Mouse (Mus musculus) liver, embryonic 16.5 days (tissue): Measurements from ENCODE around the gene Ano5. TPM values are rescaled to one million over a fixed set of nuclear protein-coding genes. Genes with fewer than 3 reads are reported as not detected.

Experiments
- ATAC-seq: fragments of 200-750 bp; cut with Nextera tagmentation; 2 replicates; pipeline ENCODE4 v1.8.0; 2017; ENCODE audit warnings: low read depth, mild to moderate bottlenecking, moderate number of reproducible peaks, moderate library complexity
- H3K27ac ChIP-seq: fragments of 300-500 bp; sonication (generic); 2 replicates; pipeline ENCODE4 v1.5.1; 2014; ENCODE audit warnings: mild to moderate bottlenecking, low read length
- H3K27me3 ChIP-seq: fragments of 300-500 bp; sonication (generic); 2 replicates; pipeline ENCODE4 v1.6.1; 2014; ENCODE audit warnings: low read depth, low read length, mixed read lengths; ENCODE audit not compliant: control insufficient read depth, insufficient read depth
- H3K36me3 ChIP-seq: fragments of 300-500 bp; sonication (generic); 2 replicates; pipeline ENCODE4 v1.6.1; 2014; ENCODE audit warnings: mild to moderate bottlenecking; ENCODE audit not compliant: control insufficient read depth, insufficient read depth
- H3K4me1 ChIP-seq: fragments of 300-500 bp; sonication (generic); 2 replicates; pipeline ENCODE4 v1.6.1; 2014; ENCODE audit warnings: low read depth, low read length, mixed read lengths; ENCODE audit not compliant: control insufficient read depth
- H3K4me2 ChIP-seq: fragments of 300-500 bp; sonication (generic); 2 replicates; pipeline ENCODE4 v1.6.1; 2014; ENCODE audit warnings: low read depth, low read length, mixed read lengths
- H3K4me3 ChIP-seq: fragments of 300-500 bp; sonication (generic); 2 replicates; pipeline ENCODE4 v1.5.1; 2014; ENCODE audit warnings: low read depth, mild to moderate bottlenecking, low read length
- H3K9ac ChIP-seq: fragments of 300-500 bp; sonication (generic); 2 replicates; pipeline ENCODE4 v1.6.1; 2014; ENCODE audit warnings: low read depth, low read length
- H3K9me3 ChIP-seq: fragments of 300-500 bp; sonication (generic); replicated peaks from 2 replicates; pipeline ENCODE4 v1.6.1; 2016; ENCODE audit warnings: low read length; ENCODE audit not compliant: control insufficient read depth
- WGBS: fragments of 180-500 bp; shearing (Covaris S2); extraction: QIAGEN DNeasy Blood & Tissue Kit; methylation state at CpG from one replicate; pipeline ENCODE4 v1.1.7; 2014; ENCODE audit not compliant: insufficient replicate concordance; 5-methylcytosine and 5-hydroxymethylcytosine counted together
- polyA plus RNA-seq: library from polyadenylated mRNA; unstranded; fragments of >200 nt; fragmentation: Nextera tagmentation; extraction: Ambion mirVana; gene quantifications from 2 replicates; pipeline ENCODE4 v1.2.1, GENCODE M21; 2015

The Ano5 gene
- polyA plus RNA-seq, 1 experiment from 2014 or later, result not detected

- no peak overlapping the region for H3K4me2 ChIP-seq
- ATAC-seq, result no peak
- H3K4me3 ChIP-seq, result no peak overlapping the region
- H3K4me1 ChIP-seq, result no peaks in the 10 kb centered on the region
- H3K27ac ChIP-seq, result no peak overlapping the region
- peaks cover 14% of the 10 kb centered on the region for H3K27me3 ChIP-seq
- H3K9ac ChIP-seq, result no peak overlapping the region
- no peaks in the 10 kb centered on the region for H3K9me3 ChIP-seq
- H3K36me3 ChIP-seq, result no peaks in the 10 kb centered on the region
These were observed 107.1 kb downstream of the Ano5 start for GRCm38 (mm10) chr7:51617941-51618340.

GRCm38 (mm10) chr7:51618412-51618811 lies 107.6 kb downstream of the Ano5 start:
- Histone ChIP-seq H3K4me1 (no peaks in the 10 kb centered on the region), H3K9ac (no peak overlapping the region), H3K4me3 (no peak overlapping the region), H3K27ac (no peak overlapping the region), H3K4me2 (no peak overlapping the region), H3K27me3 (peaks cover 14% of the 10 kb centered on the region), H3K36me3 (no peaks in the 10 kb centered on the region), H3K9me3 (no peaks in the 10 kb centered on the region)
- no peak for ATAC-seq
- WGBS, result 21% methylated on average over 2 of the region's 2 CpGs

GRCm38 (mm10) chr7:51619977-51620376 lies 109.1 kb downstream of the Ano5 start:
- Histone ChIP-seq H3K4me2 (no peak overlapping the region), H3K36me3 (no peaks in the 10 kb centered on the region), H3K27me3 (peaks cover 30% of the 10 kb centered on the region), H3K9me3 (no peaks in the 10 kb centered on the region), H3K9ac (no peak overlapping the region), H3K4me3 (no peak overlapping the region), H3K4me1 (no peaks in the 10 kb centered on the region), H3K27ac (no peak overlapping the region)
- WGBS, result 15% methylated on average over 1 of the region's 1 CpGs
- ATAC-seq, result no peak

- Histone ChIP-seq H3K9ac (no peak within 1 kb of the TSS), H3K4me3 (no peak within 1 kb of the TSS), H3K4me2 (no peak within 1 kb of the TSS), H3K27me3 (peaks cover 46% of the 10 kb centered on the region), H3K27ac (no peak within 1 kb of the TSS), H3K36me3 (no peaks in the 10 kb centered on the region), H3K9me3 (no peaks in the 10 kb centered on the region), H3K4me1 (no peaks in the 10 kb centered on the region)
- no peak for ATAC-seq
- WGBS, result 1% methylated on average over 23 of the region's 23 CpGs
These were observed 110.9 kb downstream of the Ano5 start, which contains the start of gene Slc17a6 for GRCm38 (mm10) chr7:51621694-51622145. Gene Slc17a6, plus strand, starts transcription at chr7:51622006.

- 1% methylated on average over 18 of the region's 18 CpGs for WGBS
- H3K9me3 ChIP-seq, result no peaks in the 10 kb centered on the region
- H3K27ac ChIP-seq, result no peak overlapping the region
- no peak for ATAC-seq
- H3K4me3 ChIP-seq, result no peak overlapping the region
- H3K9ac ChIP-seq, result no peak overlapping the region
- H3K4me1 ChIP-seq, result no peaks in the 10 kb centered on the region
- H3K27me3 ChIP-seq, result peaks cover 51% of the 10 kb centered on the region
- no peaks in the 10 kb centered on the region for H3K36me3 ChIP-seq
- H3K4me2 ChIP-seq, result no peak overlapping the region
These were observed 111.4 kb downstream of the Ano5 start for GRCm38 (mm10) chr7:51622196-51622595.

- H3K27me3 ChIP-seq, result peaks cover 56% of the 10 kb centered on the region
- H3K4me2 ChIP-seq, result no peak overlapping the region
- no peaks in the 10 kb centered on the region for H3K36me3 ChIP-seq
- H3K9me3 ChIP-seq, result no peaks in the 10 kb centered on the region
- H3K4me1 ChIP-seq, result no peaks in the 10 kb centered on the region
- no peak overlapping the region for H3K4me3 ChIP-seq
- 3% methylated on average over 5 of the region's 5 CpGs for WGBS
- H3K9ac ChIP-seq, result no peak overlapping the region
- ATAC-seq, result no peak
- no peak overlapping the region for H3K27ac ChIP-seq
These were observed 111.8 kb downstream of the Ano5 start for GRCm38 (mm10) chr7:51622666-51623065.

- Histone ChIP-seq H3K9me3 (no peaks in the 10 kb centered on the region), H3K4me2 (no peak overlapping the region), H3K4me1 (no peaks in the 10 kb centered on the region), H3K9ac (no peak overlapping the region), H3K36me3 (no peaks in the 10 kb centered on the region), H3K27me3 (peaks cover 66% of the 10 kb centered on the region), H3K27ac (no peak overlapping the region), H3K4me3 (no peak overlapping the region)
- no peak for ATAC-seq
- WGBS, result 7% methylated on average over 4 of the region's 4 CpGs
These were observed 113.6 kb downstream of the Ano5 start for GRCm38 (mm10) chr7:51624336-51624897.

- Histone ChIP-seq H3K4me3 (no peak overlapping the region), H3K4me1 (no peaks in the 10 kb centered on the region), H3K9me3 (no peaks in the 10 kb centered on the region), H3K36me3 (no peaks in the 10 kb centered on the region), H3K4me2 (no peak overlapping the region), H3K27me3 (peaks cover 66% of the 10 kb centered on the region), H3K27ac (no peak overlapping the region), H3K9ac (no peak overlapping the region)
- no peak for ATAC-seq
- WGBS, result 3% methylated on average over 23 of the region's 23 CpGs
These were observed 114.3 kb downstream of the Ano5 start for GRCm38 (mm10) chr7:51625161-51625560.

GRCm38 (mm10) chr7:51625591-51626255 lies 114.9 kb downstream of the Ano5 start:
- H3K36me3 ChIP-seq, result no peaks in the 10 kb centered on the region
- ATAC-seq, result no peak
- H3K27ac ChIP-seq, result no peak overlapping the region
- no peaks in the 10 kb centered on the region for H3K9me3 ChIP-seq
- H3K4me1 ChIP-seq, result no peaks in the 10 kb centered on the region
- H3K4me2 ChIP-seq, result no peak overlapping the region
- H3K4me3 ChIP-seq, result no peak overlapping the region
- no peak overlapping the region for H3K9ac ChIP-seq
- peaks cover 66% of the 10 kb centered on the region for H3K27me3 ChIP-seq
- 3% methylated on average over 11 of the region's 11 CpGs for WGBS
